Mouse (Mus musculus) naive thymus-derived CD4-positive, alpha-beta T cell, adult 2 months (primary cell): ENCODE measurements around the gene Cldn19.

Experiments
- DNase-seq: peaks from one replicate; pipeline ENCODE4 v3.0.0-alpha.2; 2011; ENCODE audit warnings: low read depth

The Cldn19 gene

DNA sequence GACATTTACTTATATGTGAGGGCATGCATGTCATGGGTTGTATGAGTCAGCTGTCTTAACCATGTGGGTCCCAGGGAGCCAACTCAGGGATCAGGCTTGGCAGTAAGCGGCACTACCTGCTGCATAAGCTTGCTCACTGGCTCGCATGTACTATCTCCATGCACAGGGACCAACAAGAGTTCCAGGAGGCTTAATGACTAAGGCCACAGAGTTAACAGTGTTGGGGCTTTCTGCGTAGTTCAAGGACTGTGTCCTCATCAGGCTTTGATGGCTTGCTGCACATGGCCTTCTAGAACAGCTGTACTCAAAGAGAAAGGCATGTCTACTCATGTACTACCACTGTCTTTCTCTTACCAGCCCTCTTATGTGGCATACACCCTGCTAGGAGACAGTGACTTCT is 45.5 kb downstream of the Cldn19 start:
- DNase-seq = no peak

DNA sequence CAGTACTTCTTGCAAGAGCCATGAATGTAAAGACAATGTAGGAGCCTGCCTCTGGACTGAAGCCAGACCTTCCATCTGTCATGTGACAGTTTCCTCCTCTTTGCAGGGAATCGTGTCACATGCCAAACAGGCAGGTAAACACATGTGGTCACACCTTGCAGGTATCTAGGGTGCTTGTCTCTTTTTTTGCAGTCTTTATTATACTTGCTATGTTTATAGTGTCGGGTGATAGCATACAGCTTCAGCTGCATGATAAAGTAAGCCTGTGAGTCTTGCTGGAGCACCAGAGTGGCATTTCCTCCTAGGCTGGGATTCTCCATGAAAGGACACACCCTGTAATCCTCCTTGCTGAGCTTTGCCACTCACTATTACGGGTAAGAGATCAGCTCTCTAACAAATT is 46.6 kb downstream of the Cldn19 start:
- DNase-seq = no peak

DNA sequence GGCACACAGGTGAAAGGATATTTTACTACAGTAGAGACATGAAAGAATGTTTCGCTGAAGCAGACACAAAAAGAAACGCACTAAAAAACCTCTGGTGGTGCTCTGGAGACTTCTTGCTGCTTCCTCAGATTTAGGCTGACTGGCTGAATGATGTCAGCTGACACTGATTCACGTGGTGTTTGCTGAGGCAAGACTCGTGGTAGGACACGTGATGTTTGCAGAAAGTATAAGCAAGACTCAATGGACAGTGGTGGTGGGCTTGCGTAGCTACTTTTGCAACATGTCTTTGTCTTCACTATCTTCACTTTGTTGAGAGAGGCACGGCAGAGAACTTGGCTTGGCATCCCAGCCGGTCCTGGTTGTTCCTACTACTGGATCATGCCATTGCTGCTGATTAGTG is 48.1 kb downstream of the Cldn19 start:
- no peak for DNase-seq

DNA sequence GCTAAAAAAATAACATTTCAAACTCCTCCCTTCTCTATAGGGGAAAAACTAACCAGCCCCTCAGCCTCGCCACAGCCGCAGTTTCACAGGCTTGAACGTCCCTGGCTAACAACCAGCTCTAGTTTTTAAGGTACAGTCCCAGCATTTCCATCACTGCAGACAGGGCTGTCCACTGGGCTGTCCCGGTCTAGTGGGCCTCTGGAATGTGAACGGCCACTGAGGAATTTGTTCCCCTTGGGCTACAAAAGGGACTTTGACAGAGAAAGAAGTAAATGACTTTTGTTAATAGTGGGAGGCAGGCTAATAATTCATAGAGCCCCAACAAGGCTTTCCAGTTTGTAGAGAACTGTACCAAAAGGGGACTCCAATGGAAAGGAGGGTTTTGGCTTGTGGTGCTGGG is 50.2 kb downstream of the Cldn19 start:
- no peak for DNase-seq
